ENCODE assay signal across 7 mouse cellular contexts in genomic region chr15:97839991-97840455, GRCm38 (mm10). TPM values are rescaled to one million over a fixed set of nuclear protein-coding genes. Genes with fewer than 3 reads are reported as not detected.
DNase-seq lines count a peak whose midpoint lies in the region; ATAC-seq and TF ChIP-seq lines count a peak whose summit lies in the region.

No protein-coding gene starts in this region.

- in situ Hi-C loops in Patski (cut with MboI; ENCODE audit: low pct_unique_long_range_greater_than_20kb) = no loop called here

- ATAC-seq in Patski = peak; percentile 52
- peak; percentile 72 for ATAC-seq in heart, embryonic 13.5 days (ENCODE audit: extremely low read depth, insufficient number of reproducible peaks, low FRiP score, low TSS enrichment)
- ATAC-seq in forebrain, embryonic 15.5 days (replicated peaks) = no peak

- H3K27ac ChIP-seq in heart, embryonic 13.5 days (replicated peaks) = peak overlapping the region; percentile 72
- H3K27ac ChIP-seq in forebrain, embryonic 15.5 days (replicated peaks) = no peak overlapping the region

- H3K4me3 ChIP-seq in heart, embryonic 13.5 days = no peak overlapping the region
- H3K4me3 ChIP-seq in forebrain, embryonic 15.5 days = no peak overlapping the region

- no peaks in the 10 kb centered on the region for H3K36me3 ChIP-seq in heart, embryonic 13.5 days
- no peaks in the 10 kb centered on the region for H3K36me3 ChIP-seq in forebrain, embryonic 15.5 days

- TF ChIP-seq CTCF in Patski (IDR thresholded peaks at IDR 0.05) = no peak

- POLR2A ChIA-PET in Patski (lab: Charles Lee) = interaction anchor here (1.0 to 1.9 kb wide), 6 partner anchors 8 to 49 kb away, joined by 3 to 14 read pairs (median 5); no protein-coding TSS in a partner anchor

- H3K4me2 ChIP-seq in heart, embryonic 13.5 days = no peak overlapping the region
- no peak overlapping the region for H3K4me2 ChIP-seq in forebrain, embryonic 15.5 days (replicated peaks)

- 0 out of 2 replicates have a peak overlapping the region, but pooled peaks have one; percentile 40 for H3K9ac ChIP-seq in heart, embryonic 13.5 days
- no peak overlapping the region for H3K9ac ChIP-seq in forebrain, embryonic 15.5 days (replicated peaks)

- DNase-seq in Patski (ENCODE audit: low read depth, low spot score) = no peak
- peak; percentile 71 for DNase-seq in embryo, embryonic 10.5 days (ENCODE audit: low spot score)
- peak; percentile 91 for DNase-seq in kidney, postnatal 10 days
- DNase-seq in lung, postnatal 25 days (ENCODE audit: low spot score) = peak; percentile 91
- DNase-seq in right cerebral cortex, postnatal 36 days (ENCODE audit: low spot score in 2 of 2) = no peak

- no peaks in the 10 kb centered on the region for H3K9me3 ChIP-seq in heart, embryonic 13.5 days
- no peaks in the 10 kb centered on the region for H3K9me3 ChIP-seq in forebrain, embryonic 15.5 days

- no peaks in the 10 kb centered on the region for H3K27me3 ChIP-seq in Patski
- H3K27me3 ChIP-seq in heart, embryonic 13.5 days (replicated peaks) = 0 out of 2 replicates have a peak, but pooled peaks cover 5% of the 10 kb centered on the region
- H3K27me3 ChIP-seq in forebrain, embryonic 15.5 days = no peaks in the 10 kb centered on the region

- peaks cover 54% of the 10 kb centered on the region for H3K4me1 ChIP-seq in heart, embryonic 13.5 days
- peaks cover 18% of the 10 kb centered on the region for H3K4me1 ChIP-seq in forebrain, embryonic 15.5 days

- CTCF ChIA-PET in Patski (lab: Charles Lee) = interaction anchor here (1.4 to 11.7 kb wide), 6 partner anchors 9 to 73 kb away, joined by 4 to 119 read pairs (median 20); no protein-coding TSS in a partner anchor

- WGBS in heart, embryonic 13.5 days = 19% methylated on average over 3 of the region's 3 CpGs
- 54% methylated on average over 3 of the region's 3 CpGs for WGBS in forebrain, embryonic 15.5 days

RNA-seq across cellular contexts. Expression of gene Hdac7, which starts 4.3 kb away (rescaled TPM):
- 210 TPM for polyA plus RNA-seq in Patski (2021)
- 23.4 and 23.7 TPM in 2 replicates for polyA plus RNA-seq in heart, embryonic 13.5 days (2015; fragmentation: Nextera tagmentation; extraction: Ambion mirVana)
- polyA plus RNA-seq in forebrain, embryonic 15.5 days (2015; fragmentation: Nextera tagmentation; extraction: Ambion mirVana) = 25.9 and 26.6 TPM in 2 replicates

Comparison
In these comparisons a context has a peak if more than half of its experiments do, and no peak if none do; other contexts are left out.
1. DNase-seq: peak in embryo, embryonic 10.5 days (single experiment), kidney, postnatal 10 days (single experiment) and lung, postnatal 25 days (single experiment); none in Patski (single experiment) and right cerebral cortex, postnatal 36 days (0 of 2).